Mouse (Mus musculus): Measurements from ENCODE around the gene Ell2.

GRCm38 (mm10) chr13:75776692-75777091, 70.1 kb downstream of the Ell2 start:
- TF ChIP-seq POLR2A (IDR thresholded peaks at IDR 0.05; ENCODE audit: borderline replicate concordance, extremely low read depth, low read depth, low read length) (no peak), CTCF (IDR thresholded peaks at IDR 0.05; ENCODE audit: insufficient read depth, low read length) (no peak)

Measured in lung, adult 2 months (tissue).